Mouse (Mus musculus): ENCODE data around the gene Tns1. TPM values are rescaled to one million over a fixed set of nuclear protein-coding genes. Genes with fewer than 3 reads are reported as not detected.

Gene Tns1
- polyA plus RNA-seq, 1 experiment, result 26.4 TPM

DNA sequence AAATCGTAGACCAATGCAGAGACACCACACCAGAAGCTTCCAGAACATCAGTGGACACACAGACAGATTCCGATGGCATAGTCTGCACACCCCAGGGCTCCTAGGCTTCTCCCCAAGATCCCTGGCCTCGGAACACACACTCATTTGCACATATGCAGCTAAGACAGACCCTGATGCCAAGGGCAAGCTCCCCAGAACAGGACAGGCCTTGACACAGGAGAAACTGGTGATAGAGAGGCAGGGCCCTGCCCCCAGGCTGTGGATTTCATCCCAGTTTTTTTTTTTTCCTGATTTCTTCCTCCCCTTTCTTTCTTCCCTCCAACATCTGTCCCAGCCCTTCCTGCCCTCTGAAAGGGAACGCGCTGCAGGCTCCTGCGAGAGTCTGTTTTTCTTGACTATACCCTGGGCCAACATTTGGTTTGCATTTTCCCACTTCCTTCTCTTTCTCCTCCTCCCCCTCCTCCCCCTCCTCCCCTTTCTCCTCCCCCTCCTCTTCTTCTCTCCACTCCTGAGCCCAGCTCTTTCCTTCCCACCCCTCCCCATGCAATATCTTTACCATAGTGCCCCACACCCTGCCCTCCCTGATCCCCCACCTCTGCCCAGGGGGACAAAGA is 32.5 kb downstream of the Tns1 start:
- Histone ChIP-seq H3K4me1 (ENCODE audit: control insufficient read depth, insufficient read depth, low read length) (no peaks in the 10 kb centered on the region), H3K27ac (ENCODE audit: control insufficient read depth, insufficient read depth, low read depth, low read length, poor library complexity) (no peak overlapping the region), H3K4me3 (replicated peaks; ENCODE audit: control insufficient read depth, low read depth, low read length) (no peak overlapping the region)
- TF ChIP-seq CTCF (IDR thresholded peaks at IDR 0.05; ENCODE audit: control insufficient read depth, insufficient read depth, low read length) (no peak), POLR2A (IDR thresholded peaks at IDR 0.05; ENCODE audit: borderline replicate concordance, control insufficient read depth, low read depth, low read length) (no peak)
- 41% methylated on average over 6 of the region's 6 CpGs for WGBS

- H3K27ac ChIP-seq (ENCODE audit: control insufficient read depth, insufficient read depth, low read depth, low read length, poor library complexity), result no peak overlapping the region
- TF ChIP-seq CTCF (IDR thresholded peaks at IDR 0.05; ENCODE audit: control insufficient read depth, insufficient read depth, low read length) (no peak), POLR2A (IDR thresholded peaks at IDR 0.05; ENCODE audit: borderline replicate concordance, control insufficient read depth, low read depth, low read length) (no peak)
- 70% methylated on average over 6 of the region's 7 CpGs for WGBS
- H3K4me3 ChIP-seq (replicated peaks; ENCODE audit: control insufficient read depth, low read depth, low read length), result no peak overlapping the region
- no peaks in the 10 kb centered on the region for H3K4me1 ChIP-seq (ENCODE audit: control insufficient read depth, insufficient read depth, low read length)
Measured at GRCm38 (mm10) chr1:74091138-74091537, 33.1 kb downstream of the Tns1 start.

DNA sequence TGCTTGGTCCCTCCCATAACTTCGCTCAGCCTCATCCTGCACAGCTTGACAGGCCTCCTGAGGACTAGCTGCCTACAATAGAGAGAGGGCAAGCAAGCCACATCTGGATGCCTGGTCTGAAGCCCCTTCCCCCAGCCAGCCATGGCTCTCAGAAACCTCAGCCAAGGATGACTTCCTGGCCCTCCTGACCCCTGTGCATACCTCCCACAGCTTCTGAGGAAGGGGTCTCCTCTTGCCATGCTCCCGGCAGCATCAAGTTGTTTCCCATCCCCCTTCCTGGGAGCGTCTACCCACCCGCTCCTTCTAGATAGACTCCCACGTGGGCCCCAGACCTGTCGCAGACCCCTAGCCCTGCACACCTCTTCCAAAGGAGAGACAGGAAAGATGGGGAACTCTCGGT is 33.9 kb downstream of the Tns1 start:
- TF ChIP-seq CTCF (IDR thresholded peaks at IDR 0.05; ENCODE audit: control insufficient read depth, insufficient read depth, low read length), result no peak
- no peak for TF ChIP-seq POLR2A (IDR thresholded peaks at IDR 0.05; ENCODE audit: borderline replicate concordance, control insufficient read depth, low read depth, low read length)
- H3K4me3 ChIP-seq (replicated peaks; ENCODE audit: control insufficient read depth, low read depth, low read length), result no peak overlapping the region
- H3K27ac ChIP-seq (ENCODE audit: control insufficient read depth, insufficient read depth, low read depth, low read length, poor library complexity), result no peak overlapping the region
- H3K4me1 ChIP-seq (ENCODE audit: control insufficient read depth, insufficient read depth, low read length), result no peaks in the 10 kb centered on the region
- WGBS, result 81% methylated on average over 7 of the region's 7 CpGs

DNA sequence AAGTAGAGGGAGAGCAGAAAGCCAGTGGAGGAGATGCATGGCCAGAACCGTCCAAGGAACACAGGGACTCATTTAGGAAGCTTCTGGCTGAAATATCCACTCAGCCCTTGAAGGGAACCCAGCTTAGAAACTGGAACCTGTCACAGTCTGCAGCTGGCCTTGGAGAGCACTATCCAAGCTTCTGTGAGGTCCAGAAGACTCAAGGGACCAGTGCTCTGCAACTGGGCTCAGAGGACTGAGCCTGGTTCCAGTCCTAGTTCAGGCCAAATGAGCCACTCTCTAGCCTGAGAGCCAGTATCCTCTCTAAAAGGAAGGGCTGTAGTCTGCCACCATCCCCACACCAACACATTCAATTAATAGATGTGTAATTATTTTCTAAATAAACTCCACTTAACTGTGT is 35.7 kb downstream of the Tns1 start:
- no peaks in the 10 kb centered on the region for H3K4me1 ChIP-seq (ENCODE audit: control insufficient read depth, insufficient read depth, low read length)
- no peak overlapping the region for H3K27ac ChIP-seq (ENCODE audit: control insufficient read depth, insufficient read depth, low read depth, low read length, poor library complexity)
- no peak for TF ChIP-seq POLR2A (IDR thresholded peaks at IDR 0.05; ENCODE audit: borderline replicate concordance, control insufficient read depth, low read depth, low read length)
- no peak for TF ChIP-seq CTCF (IDR thresholded peaks at IDR 0.05; ENCODE audit: control insufficient read depth, insufficient read depth, low read length)
- WGBS, result 73% methylated on average over 1 of the region's 1 CpGs
- no peak overlapping the region for H3K4me3 ChIP-seq (replicated peaks; ENCODE audit: control insufficient read depth, low read depth, low read length)

DNA sequence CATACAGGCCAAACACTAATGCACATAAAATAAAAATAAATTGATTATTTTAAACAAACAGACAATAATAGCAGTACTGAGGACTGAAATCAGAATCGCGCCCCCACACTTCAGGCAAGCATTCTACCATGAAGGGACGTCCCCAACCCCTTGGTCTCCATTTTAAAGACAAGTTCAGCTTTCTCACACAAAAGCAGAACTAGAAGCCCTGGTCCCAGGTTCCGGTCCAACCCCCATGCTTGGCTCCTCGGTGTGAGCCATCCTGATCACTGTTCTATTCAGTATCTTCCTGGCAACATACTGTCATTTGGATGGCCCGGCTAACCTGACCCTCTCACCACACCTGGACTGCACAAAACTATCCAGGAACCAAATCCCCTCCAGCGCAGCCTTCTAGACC is 38.7 kb downstream of the Tns1 start:
- 57% methylated on average over 7 of the region's 7 CpGs for WGBS
- H3K4me3 ChIP-seq (replicated peaks; ENCODE audit: control insufficient read depth, low read depth, low read length), result no peak overlapping the region
- H3K27ac ChIP-seq (ENCODE audit: control insufficient read depth, insufficient read depth, low read depth, low read length, poor library complexity), result no peak overlapping the region
- TF ChIP-seq CTCF (IDR thresholded peaks at IDR 0.05; ENCODE audit: control insufficient read depth, insufficient read depth, low read length), result no peak
- no peaks in the 10 kb centered on the region for H3K4me1 ChIP-seq (ENCODE audit: control insufficient read depth, insufficient read depth, low read length)

- H3K4me3 ChIP-seq (replicated peaks; ENCODE audit: control insufficient read depth, low read depth, low read length), result no peak overlapping the region
- H3K4me1 ChIP-seq (ENCODE audit: control insufficient read depth, insufficient read depth, low read length), result no peaks in the 10 kb centered on the region
- TF ChIP-seq POLR2A (IDR thresholded peaks at IDR 0.05; ENCODE audit: borderline replicate concordance, control insufficient read depth, low read depth, low read length) (no peak), CTCF (IDR thresholded peaks at IDR 0.05; ENCODE audit: control insufficient read depth, insufficient read depth, low read length) (no peak)
- H3K27ac ChIP-seq (ENCODE audit: control insufficient read depth, insufficient read depth, low read depth, low read length, poor library complexity), result no peak overlapping the region
- 54% methylated on average over 5 of the region's 5 CpGs for WGBS
Measured at GRCm38 (mm10) chr1:74084752-74085151, 39.5 kb downstream of the Tns1 start.

DNA sequence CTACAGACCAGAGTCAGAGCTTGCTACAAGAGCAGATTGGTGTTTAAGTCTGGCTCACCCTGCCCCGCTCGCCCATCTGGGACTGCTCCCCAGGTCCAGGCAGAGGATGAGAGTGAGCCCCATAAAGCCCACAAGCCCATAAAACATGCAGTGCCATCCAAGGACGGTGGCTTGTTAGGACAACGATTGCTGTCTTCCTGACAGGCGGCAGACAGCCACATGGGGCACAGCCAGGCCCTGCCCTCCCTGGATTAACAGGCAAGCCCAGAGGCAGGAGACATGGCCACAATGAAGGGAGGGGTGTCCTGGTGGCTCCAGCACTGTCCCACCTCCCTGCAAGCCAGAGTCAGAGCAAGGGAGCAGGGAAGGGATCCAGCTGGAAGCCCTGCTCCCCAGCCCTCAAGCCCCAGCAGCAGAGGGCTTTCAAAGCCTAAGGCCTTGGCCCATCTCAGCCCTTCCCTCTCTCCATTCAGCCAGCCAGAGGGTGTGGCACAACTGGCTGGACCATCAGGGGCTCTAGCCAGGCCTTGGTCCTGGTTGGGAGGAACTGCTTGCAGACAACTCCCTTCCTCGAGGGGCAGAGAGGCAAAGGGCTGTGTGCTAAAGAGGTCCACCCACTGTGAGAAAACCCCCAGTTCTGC is 40.1 kb downstream of the Tns1 start:
- TF ChIP-seq CTCF (IDR thresholded peaks at IDR 0.05; ENCODE audit: control insufficient read depth, insufficient read depth, low read length), result no peak
- TF ChIP-seq POLR2A (IDR thresholded peaks at IDR 0.05; ENCODE audit: borderline replicate concordance, control insufficient read depth, low read depth, low read length), result no peak
- Histone ChIP-seq H3K4me3 (replicated peaks; ENCODE audit: control insufficient read depth, low read depth, low read length) (no peak overlapping the region), H3K27ac (ENCODE audit: control insufficient read depth, insufficient read depth, low read depth, low read length, poor library complexity) (no peak overlapping the region), H3K4me1 (ENCODE audit: control insufficient read depth, insufficient read depth, low read length) (no peaks in the 10 kb centered on the region)
- WGBS, result 59% methylated on average over 6 of the region's 6 CpGs

- Histone ChIP-seq H3K27ac (ENCODE audit: control insufficient read depth, insufficient read depth, low read depth, low read length, poor library complexity) (no peak overlapping the region), H3K4me3 (replicated peaks; ENCODE audit: control insufficient read depth, low read depth, low read length) (no peak overlapping the region), H3K4me1 (ENCODE audit: control insufficient read depth, insufficient read depth, low read length) (no peaks in the 10 kb centered on the region)
- TF ChIP-seq CTCF (IDR thresholded peaks at IDR 0.05; ENCODE audit: control insufficient read depth, insufficient read depth, low read length), result peak; percentile 80
- TF ChIP-seq POLR2A (IDR thresholded peaks at IDR 0.05; ENCODE audit: borderline replicate concordance, control insufficient read depth, low read depth, low read length), result no peak
- WGBS, result 18% methylated on average over 6 of the region's 6 CpGs
Measured at GRCm38 (mm10) chr1:74082841-74083463, 41.3 kb downstream of the Tns1 start.

All from bone marrow, adult 2 months (tissue).